Mouse (Mus musculus): ENCODE measurements around the gene Olfr1254.

Olfr1254 gene

DNA sequence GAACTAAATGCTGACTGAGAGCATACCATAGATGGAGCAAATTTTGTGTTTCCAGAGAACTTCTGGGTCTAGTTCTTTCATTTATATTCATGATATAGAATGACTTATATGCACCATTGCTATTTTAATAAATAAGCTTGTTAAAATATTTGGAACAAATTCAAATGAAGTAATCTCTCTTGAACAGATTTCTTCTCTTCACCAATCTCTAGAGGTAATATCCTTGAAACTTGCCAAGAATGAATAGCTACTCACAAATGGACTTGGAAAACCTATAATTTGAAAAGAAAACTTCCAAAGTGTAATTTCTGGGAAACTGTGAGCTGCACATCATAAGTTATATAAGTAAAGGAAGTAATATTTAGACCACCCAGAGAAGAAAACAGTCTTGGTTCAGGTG lies at the start of gene Olfr1254:
Olfr1254 (minus strand) TSS at position 101 of the 400 bp plus-strand sequence.
- DNase-seq (ENCODE audit: low spot score in 2 of 2) = no peak

- DNase-seq (ENCODE audit: low spot score in 2 of 2) = no peak
These were observed 48.0 kb upstream of the Olfr1254 start, which contains the start of gene Olfr1256 for GRCm38 (mm10) chr2:89841455-89841854. Gene Olfr1256 (minus strand): TSS chr2:89841555.

DNA sequence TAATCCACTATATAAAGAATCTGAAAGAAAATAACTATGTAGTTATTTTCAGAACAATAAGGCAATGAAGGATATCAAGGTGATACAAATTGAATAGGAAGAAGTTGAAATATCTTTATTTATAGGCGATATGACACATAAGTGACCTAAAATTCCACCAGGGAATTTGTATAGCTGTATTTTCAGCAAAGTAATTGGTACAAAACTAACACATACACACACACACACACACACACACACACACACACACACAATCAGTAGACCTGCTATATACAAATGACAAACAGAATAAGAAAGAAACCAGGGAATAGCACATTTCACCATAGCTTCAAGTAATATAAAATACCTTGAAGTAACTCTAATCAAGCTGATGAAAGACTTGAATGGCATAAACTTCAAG lies 26.8 kb upstream of the Olfr1254 start:
- DNase-seq (ENCODE audit: low spot score in 2 of 2) = no peak

GRCm38 (mm10) chr2:89811751-89812150 lies 18.3 kb upstream of the Olfr1254 start, which contains the start of gene Olfr1255:
Gene Olfr1255 (plus strand): TSS chr2:89812051.
- DNase-seq (ENCODE audit: low spot score in 2 of 2) = no peak

DNA sequence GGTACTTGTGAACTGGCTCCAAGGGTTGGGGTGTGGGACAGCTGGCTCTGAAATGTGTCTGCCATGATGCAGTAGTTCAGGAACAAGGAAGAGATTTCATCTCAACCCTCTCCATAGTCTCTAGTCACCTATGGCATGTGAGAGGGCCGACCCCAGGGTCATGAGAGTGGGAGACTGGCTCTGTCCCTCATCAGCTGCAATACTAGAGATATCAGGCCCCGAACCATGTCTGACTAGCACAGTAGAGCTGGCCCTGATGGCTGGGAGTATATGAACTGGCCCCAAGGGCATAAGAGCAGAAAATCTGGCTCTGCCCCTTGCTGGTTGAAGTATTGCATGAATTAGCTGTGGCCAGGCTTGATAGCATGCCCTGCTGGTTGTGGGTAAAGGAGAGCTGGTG lies 17.3 kb upstream of the Olfr1254 start:
- no peak for DNase-seq (ENCODE audit: low spot score in 2 of 2)

GRCm38 (mm10) chr2:89799583-89799982 lies 6.2 kb upstream of the Olfr1254 start:
- DNase-seq (ENCODE audit: low spot score in 2 of 2) = no peak

GRCm38 (mm10) chr2:89756990-89757389 lies 36.4 kb downstream of the Olfr1254 start, which contains the start of gene Olfr1253:
Gene Olfr1253 (minus strand): TSS chr2:89757090.
- DNase-seq (ENCODE audit: low spot score in 2 of 2) = no peak

All from frontal cortex, postnatal 14 days (tissue).